Mouse (Mus musculus) forebrain, embryonic 10.5 days (tissue): ENCODE data around the gene Trim17. TPM values are rescaled to one million over a fixed set of nuclear protein-coding genes. Genes with fewer than 3 reads are reported as not detected.
A peak's percentile ranks its signal among the peaks of the same experiment; 100 is the strongest.

ENCODE experiments used
- DNase-seq: peaks from one replicate; pipeline ENCODE4 v3.0.0-alpha.2; 2017; ENCODE audit warnings: low spot score; ENCODE audit errors: extremely low spot score
- H3K27ac ChIP-seq: fragments of 300-500 bp; sonication (generic); 2 replicates; pipeline ENCODE4 v1.5.1; 2016; ENCODE audit warnings: mild to moderate bottlenecking
- H3K27me3 ChIP-seq: fragments of 300-500 bp; sonication (generic); 2 replicates; pipeline ENCODE4 v1.6.1; 2016; ENCODE audit warnings: mild to moderate bottlenecking; ENCODE audit not compliant: poor library complexity, severe bottlenecking
- H3K36me3 ChIP-seq: fragments of 300-500 bp; sonication (generic); replicated peaks from 2 replicates; pipeline ENCODE4 v1.6.1; 2016; ENCODE audit warnings: mild to moderate bottlenecking, moderate library complexity
- H3K4me1 ChIP-seq: fragments of 300-500 bp; sonication (generic); 2 replicates; pipeline ENCODE4 v1.6.1; 2016
- H3K4me3 ChIP-seq: fragments of 300-500 bp; sonication (generic); 2 replicates; pipeline ENCODE4 v1.5.1; 2016; ENCODE audit warnings: mild to moderate bottlenecking, moderate library complexity
- H3K9me3 ChIP-seq: fragments of 300-500 bp; sonication (generic); 2 replicates; pipeline ENCODE4 v1.6.1; 2016; ENCODE audit warnings: mild to moderate bottlenecking, moderate library complexity
- WGBS: fragments of 180-500 bp; shearing (Covaris S2); methylation state at CpG from one replicate; pipeline ENCODE4 v1.1.7; 2016; 5-methylcytosine and 5-hydroxymethylcytosine counted together
- polyA plus RNA-seq: library from polyadenylated mRNA; unstranded; fragments of >200 nt; fragmentation: Nextera tagmentation; extraction: Ambion mirVana; gene quantifications from 2 replicates; pipeline ENCODE4 v1.2.1, GENCODE M21; 2016

Gene Trim17
- 0.19 and 0.31 TPM in 2 replicates for polyA plus RNA-seq

DNA sequence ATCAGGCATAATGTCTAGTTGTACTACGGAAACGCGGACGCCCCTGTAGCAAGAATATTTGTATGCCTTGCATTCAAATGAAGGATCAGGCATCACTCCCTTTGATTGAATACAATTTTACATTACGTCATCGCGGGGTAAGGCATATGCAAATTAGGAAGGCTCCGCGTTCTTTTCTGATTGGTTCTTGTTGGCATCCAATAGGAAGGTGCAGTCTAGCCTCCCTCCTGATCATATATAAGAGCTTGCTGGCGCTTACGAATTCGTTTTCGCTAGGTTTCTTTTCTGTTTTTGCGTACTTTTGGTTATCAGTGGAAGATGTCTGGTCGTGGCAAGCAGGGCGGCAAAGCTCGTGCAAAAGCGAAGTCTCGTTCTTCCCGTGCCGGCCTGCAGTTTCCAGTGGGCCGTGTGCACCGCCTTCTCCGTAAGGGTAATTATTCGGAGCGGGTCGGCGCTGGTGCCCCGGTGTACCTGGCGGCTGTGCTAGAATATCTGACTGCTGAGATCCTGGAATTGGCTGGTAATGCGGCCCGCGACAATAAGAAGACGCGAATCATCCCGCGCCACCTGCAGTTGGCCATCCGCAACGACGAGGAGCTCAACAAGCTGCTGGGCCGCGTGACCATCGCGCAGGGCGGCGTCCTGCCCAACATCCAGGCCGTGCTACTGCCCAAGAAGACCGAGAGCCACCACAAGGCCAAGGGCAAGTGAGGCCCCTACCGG lies at the start of gene Trim17, which contains the start of gene Hist3h2a:
Gene Trim17, plus strand, starts transcription at position 266 of the 723 bp plus-strand sequence.
Gene Hist3h2a, plus strand, starts transcription at position 266 of the 723 bp plus-strand sequence.
- Histone ChIP-seq H3K27ac (peak within 1 kb of the TSS; percentile 96), H3K36me3 (peaks cover 13% of the 10 kb centered on the region), H3K9me3 (no peaks in the 10 kb centered on the region), H3K4me3 (peak within 1 kb of the TSS; percentile 83), H3K4me1 (peaks cover 68% of the 10 kb centered on the region), H3K27me3 (peaks cover 54% of the 10 kb centered on the region)
- WGBS: under 1% methylated on average over 49 of the region's 49 CpGs
- peak; percentile 83 for DNase-seq

- peak overlapping the region; percentile 88 for H3K4me3 ChIP-seq
- DNase-seq: peak; percentile 22
- WGBS: 36% methylated on average over 6 of the region's 6 CpGs
These were observed 49.6 kb upstream of the Trim17 start for GRCm38 (mm10) chr11:58904838-58905237.

DNA sequence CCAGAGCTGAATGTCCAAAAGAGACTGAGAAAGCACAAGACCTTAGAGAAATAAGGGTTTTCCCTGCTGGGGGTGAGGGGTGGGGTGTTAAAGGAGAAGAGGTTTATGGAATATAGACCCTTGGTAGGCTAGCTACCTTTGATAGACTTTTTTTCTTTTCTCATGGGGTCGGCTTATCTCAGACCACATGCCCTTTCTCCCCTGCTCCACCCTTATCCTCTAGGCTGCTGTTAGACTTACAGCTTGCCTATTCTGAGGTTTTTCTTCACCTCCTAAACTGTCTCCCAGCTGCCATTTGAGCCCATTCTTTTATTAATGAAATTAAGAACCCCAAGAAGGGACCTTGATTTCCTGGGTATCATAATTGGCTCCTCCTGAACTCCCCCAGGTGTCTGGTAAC lies 40.7 kb upstream of the Trim17 start:
- DNase-seq: no peak
- peaks cover 7% of the 10 kb centered on the region for H3K4me1 ChIP-seq
- H3K27me3 ChIP-seq: no peaks in the 10 kb centered on the region
- no peaks in the 10 kb centered on the region for H3K36me3 ChIP-seq
- whole genome bisulfite sequencing: 83% methylated on average over 1 of the region's 1 CpGs
- peak overlapping the region; percentile 41; the same call in 1 of the 2 replicates for H3K4me3 ChIP-seq
- H3K27ac ChIP-seq: peak overlapping the region; percentile 72
- H3K9me3 ChIP-seq: no peaks in the 10 kb centered on the region

More at GRCm38 (mm10) chr11:58904838-58905237, 49.6 kb upstream of the Trim17 start:
- Histone ChIP-seq H3K9me3 (no peaks in the 10 kb centered on the region), H3K4me1 (peaks cover 16% of the 10 kb centered on the region), H3K36me3 (peaks cover 28% of the 10 kb centered on the region), H3K27ac (0 out of 2 replicates have a peak overlapping the region, but pooled peaks have one; percentile 20), H3K27me3 (no peaks in the 10 kb centered on the region)

GRCm38 (mm10) chr11:58914461-58915028 lies 39.9 kb upstream of the Trim17 start:
- peak overlapping the region; percentile 72 for H3K27ac ChIP-seq

DNA sequence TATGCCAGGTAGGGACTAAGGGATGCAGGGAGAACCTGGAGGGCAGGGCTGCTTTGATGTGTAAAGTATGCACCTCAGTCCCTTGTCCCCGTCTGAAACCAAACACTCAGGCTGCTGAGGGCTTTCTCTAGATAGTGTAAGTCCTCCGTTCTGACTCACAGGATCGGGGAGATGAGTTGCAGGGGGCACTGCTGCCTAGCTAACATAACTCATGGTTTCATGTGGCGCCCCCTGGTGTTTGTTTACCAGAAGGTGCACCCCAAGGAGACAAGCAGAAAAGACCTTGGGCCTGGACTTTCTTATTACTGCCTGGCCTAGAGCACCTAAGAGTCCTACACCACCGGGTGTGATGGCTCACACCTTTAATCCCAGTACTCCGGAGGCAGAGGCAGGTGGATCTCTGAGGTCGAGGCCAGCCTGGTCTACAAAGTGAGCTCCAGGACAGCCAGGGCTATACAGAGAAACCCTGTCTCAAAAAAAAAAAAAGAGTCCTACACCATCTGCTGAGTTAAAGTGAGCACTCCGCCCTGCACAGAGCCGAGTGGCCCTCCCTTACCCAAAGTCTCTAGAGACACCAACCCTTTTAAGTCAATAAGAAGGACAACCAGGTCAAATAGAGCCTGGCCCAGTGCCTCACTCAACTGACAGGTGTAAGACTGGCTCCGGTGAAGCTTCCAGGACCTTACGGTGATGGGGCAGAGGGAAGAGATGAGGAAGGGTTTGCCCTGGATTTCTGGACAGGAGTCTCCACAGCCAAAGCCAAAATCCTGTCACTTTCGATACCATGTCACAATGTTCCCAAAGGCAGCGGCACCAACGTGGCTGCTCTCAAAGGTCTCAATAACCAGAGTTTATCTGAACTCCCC lies 37.4 kb upstream of the Trim17 start:
- H3K36me3 ChIP-seq: no peaks in the 10 kb centered on the region
- peaks cover 7% of the 10 kb centered on the region for H3K4me1 ChIP-seq
- H3K27me3 ChIP-seq: no peaks in the 10 kb centered on the region
- 56% methylated on average over 14 of the region's 14 CpGs for WGBS
- no peaks in the 10 kb centered on the region for H3K9me3 ChIP-seq
- DNase-seq: peak; percentile 36
- no peak overlapping the region for H3K27ac ChIP-seq
- no peak overlapping the region for H3K4me3 ChIP-seq

More at GRCm38 (mm10) chr11:58914461-58915028, 39.9 kb upstream of the Trim17 start:
- no peaks in the 10 kb centered on the region for H3K27me3 ChIP-seq
- H3K4me1 ChIP-seq: peaks cover 7% of the 10 kb centered on the region
- peak overlapping the region; percentile 41 for H3K4me3 ChIP-seq
- no peaks in the 10 kb centered on the region for H3K36me3 ChIP-seq
- no peaks in the 10 kb centered on the region for H3K9me3 ChIP-seq
- 24% methylated on average over 17 of the region's 17 CpGs for WGBS
- DNase-seq: peak; percentile 37

- H3K4me1 ChIP-seq: peaks cover 7% of the 10 kb centered on the region
- no peaks in the 10 kb centered on the region for H3K27me3 ChIP-seq
- DNase-seq: no peak
- 91% methylated on average over 12 of the region's 12 CpGs for WGBS
- H3K27ac ChIP-seq: no peak within 1 kb of the TSS
- H3K36me3 ChIP-seq: no peaks in the 10 kb centered on the region
- H3K9me3 ChIP-seq: no peaks in the 10 kb centered on the region
- H3K4me3 ChIP-seq: no peak within 1 kb of the TSS
These were observed 36.6 kb upstream of the Trim17 start, which contains the start of gene Btnl10 for GRCm38 (mm10) chr11:58917745-58918366. Btnl10 (plus strand) TSS chr11:58917908.

DNA sequence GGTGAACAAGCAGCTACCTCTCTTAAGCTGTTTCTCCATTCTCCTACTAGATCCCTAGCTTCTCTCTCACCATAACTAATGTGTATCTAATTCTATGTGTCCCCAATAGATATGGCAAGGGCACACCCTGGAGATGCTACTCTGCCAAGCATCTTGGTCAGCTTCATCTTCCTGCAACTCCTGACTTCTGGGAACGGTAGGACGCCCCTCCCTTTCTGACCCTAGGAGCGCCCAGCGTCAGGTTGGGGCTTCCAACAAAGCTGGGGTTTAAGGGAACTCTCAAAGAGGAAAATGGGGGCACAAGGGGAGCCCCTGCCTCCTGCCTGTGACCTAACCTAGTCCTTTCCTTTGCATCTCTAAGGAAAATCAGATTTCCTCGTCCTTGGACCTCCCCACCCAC lies 35.7 kb upstream of the Trim17 start:
- Histone ChIP-seq H3K4me3 (no peak overlapping the region), H3K27me3 (no peaks in the 10 kb centered on the region), H3K9me3 (no peaks in the 10 kb centered on the region), H3K36me3 (no peaks in the 10 kb centered on the region), H3K4me1 (peaks cover 7% of the 10 kb centered on the region), H3K27ac (no peak overlapping the region)
- no peak for DNase-seq
- 76% methylated on average over 5 of the region's 5 CpGs for WGBS

- no peak overlapping the region for H3K4me3 ChIP-seq
- no peaks in the 10 kb centered on the region for H3K4me1 ChIP-seq
- H3K27me3 ChIP-seq: 0 out of 2 replicates have a peak, but pooled peaks cover 5% of the 10 kb centered on the region
- no peak for DNase-seq
- WGBS: 89% methylated on average over 9 of the region's 9 CpGs
- H3K36me3 ChIP-seq: no peaks in the 10 kb centered on the region
- no peaks in the 10 kb centered on the region for H3K9me3 ChIP-seq
- H3K27ac ChIP-seq: no peak overlapping the region
These were observed 32.1 kb upstream of the Trim17 start for GRCm38 (mm10) chr11:58922420-58922819.

DNA sequence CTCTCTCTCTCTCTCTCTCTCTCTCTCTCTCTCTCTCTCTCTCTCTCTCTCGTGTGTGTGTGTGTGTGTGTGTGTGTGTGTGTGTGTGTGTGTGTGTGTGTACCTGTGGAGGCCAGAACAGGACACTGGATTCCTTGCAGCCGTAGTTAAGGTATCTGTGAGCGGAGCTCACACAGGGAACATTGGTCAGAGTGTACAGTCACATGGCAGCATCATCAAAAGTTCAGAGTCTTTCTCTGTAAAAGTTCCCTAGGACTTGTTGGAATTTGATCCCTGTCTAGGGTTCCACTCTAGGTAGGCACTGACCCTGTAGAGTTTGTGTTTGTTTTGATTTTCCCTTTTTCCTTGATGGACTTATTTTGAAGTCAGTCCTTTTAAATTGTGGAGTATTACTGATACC lies 27.8 kb upstream of the Trim17 start:
- WGBS: 94% methylated on average over 2 of the region's 3 CpGs
- Histone ChIP-seq H3K9me3 (no peaks in the 10 kb centered on the region), H3K4me1 (peaks cover 7% of the 10 kb centered on the region), H3K27me3 (0 out of 2 replicates have a peak, but pooled peaks cover 5% of the 10 kb centered on the region), H3K27ac (no peak overlapping the region), H3K4me3 (no peak overlapping the region), H3K36me3 (peaks cover 11% of the 10 kb centered on the region)
- no peak for DNase-seq

DNA sequence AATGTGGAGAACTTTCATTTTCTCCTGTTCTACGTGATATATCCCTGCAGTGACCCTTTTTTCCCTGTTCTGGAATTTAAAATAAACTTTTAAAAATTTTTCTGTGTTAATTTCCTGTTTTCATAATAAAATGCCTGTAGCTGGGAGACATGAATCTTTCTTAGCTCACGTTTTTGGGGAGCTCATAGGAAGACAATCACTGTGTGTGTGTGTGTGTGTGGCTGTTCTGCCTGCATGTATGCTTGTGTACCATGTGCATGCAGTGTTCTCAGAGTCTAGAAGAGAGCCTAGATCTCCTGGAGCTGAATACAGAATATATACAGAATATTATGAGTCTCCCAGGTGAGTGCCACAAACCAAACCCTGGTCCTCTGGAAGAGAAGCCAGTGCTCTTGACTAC lies 27.4 kb upstream of the Trim17 start:
- H3K27ac ChIP-seq: no peak overlapping the region
- WGBS: 76% methylated on average over 2 of the region's 2 CpGs
- H3K9me3 ChIP-seq: no peaks in the 10 kb centered on the region
- DNase-seq: no peak
- no peak overlapping the region for H3K4me3 ChIP-seq
- peaks cover 7% of the 10 kb centered on the region for H3K4me1 ChIP-seq
- H3K27me3 ChIP-seq: 0 out of 2 replicates have a peak, but pooled peaks cover 5% of the 10 kb centered on the region
- H3K36me3 ChIP-seq: peaks cover 15% of the 10 kb centered on the region

DNA sequence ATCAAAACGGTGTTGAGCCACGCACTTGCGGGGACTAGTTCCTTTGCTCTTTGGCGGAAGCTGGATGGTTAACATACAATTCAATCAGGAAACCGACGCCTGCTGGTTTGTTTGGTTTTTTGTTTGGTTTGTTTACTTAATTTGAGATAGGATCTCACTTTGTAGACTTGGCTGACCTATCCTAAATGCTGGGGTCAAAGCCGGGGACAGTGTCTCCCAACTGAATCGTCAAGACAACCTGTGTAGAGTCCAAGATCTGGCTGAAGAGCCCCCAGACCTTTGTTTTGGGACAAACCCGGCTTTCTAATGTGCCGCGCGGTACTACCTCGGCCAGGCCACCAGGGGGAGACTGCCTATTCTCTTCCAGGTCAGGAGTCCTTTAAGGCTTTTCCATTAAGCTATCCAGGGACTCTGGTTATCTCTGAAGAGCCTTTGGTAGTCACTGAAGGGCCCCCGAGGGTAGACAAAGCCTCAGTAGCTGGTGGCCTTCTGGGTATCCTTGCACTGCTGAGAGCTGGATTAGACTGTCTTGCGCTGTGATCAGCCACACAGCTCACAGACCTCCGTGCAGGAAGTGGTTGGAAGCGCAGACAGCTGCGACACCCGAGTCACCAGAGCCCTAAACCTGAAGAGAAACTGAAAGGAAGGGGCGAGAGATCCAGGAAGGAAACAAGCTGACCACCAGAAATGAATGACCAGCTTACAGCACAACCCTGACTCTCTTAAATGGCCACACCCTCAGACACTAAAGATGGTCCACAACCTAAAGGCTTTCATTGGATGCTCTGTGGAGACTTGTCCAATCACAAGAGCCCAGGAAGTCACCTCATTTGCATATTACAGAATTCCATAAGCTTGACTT lies 26.5 kb upstream of the Trim17 start:
- H3K27me3 ChIP-seq: 0 out of 2 replicates have a peak, but pooled peaks cover 5% of the 10 kb centered on the region
- no peaks in the 10 kb centered on the region for H3K9me3 ChIP-seq
- H3K4me1 ChIP-seq: peaks cover 7% of the 10 kb centered on the region
- H3K27ac ChIP-seq: peak overlapping the region; percentile 48
- H3K36me3 ChIP-seq: peaks cover 24% of the 10 kb centered on the region
- H3K4me3 ChIP-seq: peak overlapping the region; percentile 14; the same call in 1 of the 2 replicates
- WGBS: 44% methylated on average over 20 of the region's 20 CpGs
- peak; percentile 79 for DNase-seq
